Mouse (Mus musculus) inflammation-experienced regulatory T-cells, adult 6 months (primary cell): Measurements from ENCODE around the gene Nfkbiz. TPM values are rescaled to one million over a fixed set of nuclear protein-coding genes. Genes with fewer than 3 reads are reported as not detected.
A peak's percentile ranks its signal among the peaks of the same experiment; 100 is the strongest.

Source experiments
- ATAC-seq: one replicate; pipeline ENCODE4 v1.8.0; 2017
- polyA plus RNA-seq, 3 experiments: library from polyadenylated mRNA; unstranded; fragments of 100-300 nt; shearing (Covaris generic); gene quantifications; one replicate each; pipeline ENCODE4 v1.2.1; 2017

The Nfkbiz gene
- polyA plus RNA-seq, 3 experiments from 2014 or later: 24.7 to 39.2 (median 36.9) TPM

GRCm38 (mm10) chr16:55832040-55832439, 6.7 kb downstream of the Nfkbiz start:
- no peak for ATAC-seq

- ATAC-seq: no peak
Measured at GRCm38 (mm10) chr16:55831451-55831850, 7.2 kb downstream of the Nfkbiz start.

GRCm38 (mm10) chr16:55823398-55824155, 15.1 kb downstream of the Nfkbiz start:
- ATAC-seq: no peak

- ATAC-seq: no peak
Measured at GRCm38 (mm10) chr16:55822741-55823397, 15.8 kb downstream of the Nfkbiz start.

- ATAC-seq: peak; percentile 66
Measured at GRCm38 (mm10) chr16:55821997-55822740, 16.5 kb downstream of the Nfkbiz start.

- peak; percentile 4 for ATAC-seq
Measured at GRCm38 (mm10) chr16:55821571-55821981, 17.1 kb downstream of the Nfkbiz start.

- peak; percentile 37 for ATAC-seq
Measured at GRCm38 (mm10) chr16:55820916-55821570, 17.7 kb downstream of the Nfkbiz start.

GRCm38 (mm10) chr16:55820161-55820915, 18.4 kb downstream of the Nfkbiz start:
- peak; percentile 49 for ATAC-seq

- ATAC-seq: peak; percentile 11
Measured at GRCm38 (mm10) chr16:55819186-55819861, 19.4 kb downstream of the Nfkbiz start.

- ATAC-seq: no peak
Measured at GRCm38 (mm10) chr16:55817717-55818515, 20.8 kb downstream of the Nfkbiz start.

- no peak for ATAC-seq
Measured at GRCm38 (mm10) chr16:55816202-55816941, 22.3 kb downstream of the Nfkbiz start.

GRCm38 (mm10) chr16:55815466-55815865, 23.2 kb downstream of the Nfkbiz start:
- no peak for ATAC-seq

- ATAC-seq: no peak
Measured at GRCm38 (mm10) chr16:55814686-55815085, 24.0 kb downstream of the Nfkbiz start.

GRCm38 (mm10) chr16:55813916-55814315, 24.8 kb downstream of the Nfkbiz start:
- no peak for ATAC-seq

GRCm38 (mm10) chr16:55811792-55812191, 26.9 kb downstream of the Nfkbiz start:
- ATAC-seq: no peak

GRCm38 (mm10) chr16:55809779-55810514, 28.8 kb downstream of the Nfkbiz start:
- ATAC-seq: no peak

- no peak for ATAC-seq
Measured at GRCm38 (mm10) chr16:55809345-55809744, 29.4 kb downstream of the Nfkbiz start.

GRCm38 (mm10) chr16:55807505-55807932, 31.2 kb downstream of the Nfkbiz start:
- no peak for ATAC-seq

- no peak for ATAC-seq
Measured at GRCm38 (mm10) chr16:55804799-55805198, 33.9 kb downstream of the Nfkbiz start.
